Mouse (Mus musculus): ENCODE results near the gene Fnbp1. TPM values are rescaled to one million over a fixed set of nuclear protein-coding genes. Genes with fewer than 3 reads are reported as not detected.

Fnbp1 gene
- total RNA-seq, 2 experiments from 2014 or later, result 111 to 130 TPM

DNA sequence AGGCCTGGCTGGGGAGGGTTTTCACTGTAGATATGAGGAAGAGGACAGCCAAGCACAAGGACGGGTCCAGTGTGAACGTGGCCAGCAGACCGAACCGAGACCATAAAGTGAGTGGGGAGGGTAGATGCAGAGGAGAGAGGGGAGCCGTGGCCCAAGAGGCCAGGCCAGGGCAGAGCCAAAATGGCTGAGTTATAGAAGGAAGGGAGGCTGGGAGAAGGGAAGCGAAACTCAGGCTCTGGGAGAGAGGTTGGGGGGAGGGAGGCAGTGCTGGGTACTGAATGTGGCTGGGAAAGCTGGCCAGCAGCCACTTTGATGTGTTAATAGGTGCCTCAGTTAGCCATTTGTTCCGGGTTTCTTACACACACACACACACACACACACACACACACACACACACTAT is 14.6 kb downstream of the Fnbp1 start:
- DNase-seq (ENCODE audit: low spot score in 2 of 2), result no peak

DNA sequence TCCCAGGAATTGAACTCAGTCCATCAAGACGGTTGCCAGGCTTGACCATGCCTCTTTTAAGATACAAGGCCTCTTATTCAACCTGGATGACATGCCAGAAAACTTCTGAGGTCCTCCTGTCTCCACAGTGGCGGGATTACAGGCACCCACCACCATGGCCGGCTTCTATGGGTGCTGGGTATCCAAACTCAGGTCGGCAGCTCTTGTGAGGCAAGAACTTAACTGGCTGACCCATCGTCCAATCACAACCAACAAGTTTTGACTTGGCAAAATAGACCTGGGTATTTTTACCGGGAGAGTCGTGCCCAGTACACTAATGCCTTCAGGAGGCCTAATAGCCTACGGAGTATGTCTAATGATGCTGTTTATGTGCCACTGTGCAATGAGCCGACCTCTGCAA is 15.8 kb downstream of the Fnbp1 start:
- DNase-seq (ENCODE audit: low spot score in 2 of 2), result no peak

DNA sequence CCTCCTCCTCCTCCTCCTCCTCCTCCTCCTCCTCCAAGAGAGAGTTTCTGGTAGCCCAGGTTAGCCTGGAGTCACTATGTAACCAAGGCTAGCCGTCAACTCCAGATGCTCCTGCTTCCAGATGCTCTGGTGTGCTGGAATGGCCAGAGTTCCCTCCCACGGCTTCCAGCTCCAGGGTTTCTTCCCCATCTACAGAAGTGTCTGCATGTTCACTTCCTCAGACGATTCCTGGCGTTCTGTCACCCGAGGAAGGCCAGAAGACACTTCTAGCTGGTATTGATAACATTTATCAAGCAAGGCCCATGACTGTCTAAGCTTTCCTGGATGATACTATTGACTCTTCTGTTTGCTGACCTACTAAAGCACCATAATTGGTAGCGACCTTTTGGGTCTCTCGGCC is 16.7 kb downstream of the Fnbp1 start:
- DNase-seq (ENCODE audit: low spot score in 2 of 2), result no peak

DNA sequence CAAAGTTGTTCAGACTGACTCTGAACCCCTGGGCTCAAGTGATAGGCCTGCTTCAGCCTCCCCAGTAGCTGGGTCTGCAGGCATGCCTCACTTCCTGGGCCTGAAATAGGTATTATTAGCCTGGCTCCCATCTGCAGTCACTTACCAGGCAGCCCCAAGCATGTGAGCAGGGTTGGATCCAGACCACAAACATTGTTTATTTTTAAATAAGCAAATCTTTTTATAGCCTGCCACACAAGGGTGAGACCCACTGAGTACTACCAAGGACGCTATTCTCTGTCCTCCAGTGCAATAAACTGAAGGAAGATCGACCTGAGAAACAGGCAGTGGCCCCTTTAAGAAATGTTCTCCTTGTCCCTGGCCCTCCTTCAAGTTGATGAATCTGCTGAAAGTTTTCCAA is 17.1 kb downstream of the Fnbp1 start:
- no peak for DNase-seq (ENCODE audit: low spot score in 2 of 2)

DNA sequence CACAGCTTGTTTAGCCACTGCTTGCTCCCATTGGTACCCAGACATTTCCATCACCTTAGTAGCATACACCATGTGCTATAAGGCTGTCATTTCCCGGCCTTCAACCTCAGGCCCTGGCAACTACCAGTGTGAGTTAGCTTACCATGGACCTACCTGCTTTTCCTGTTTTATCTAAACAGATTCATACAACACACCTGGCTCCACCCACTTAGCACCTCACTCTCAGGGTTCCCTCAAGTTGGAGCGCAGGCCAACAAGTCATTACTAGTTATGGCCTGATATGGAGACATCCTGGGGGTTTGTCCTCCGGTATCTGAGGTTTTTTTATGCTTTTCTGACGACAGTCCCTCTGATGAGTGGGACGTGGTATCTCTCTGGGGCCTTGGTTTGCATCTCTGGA is 18.3 kb downstream of the Fnbp1 start:
- no peak for DNase-seq (ENCODE audit: low spot score in 2 of 2)

DNA sequence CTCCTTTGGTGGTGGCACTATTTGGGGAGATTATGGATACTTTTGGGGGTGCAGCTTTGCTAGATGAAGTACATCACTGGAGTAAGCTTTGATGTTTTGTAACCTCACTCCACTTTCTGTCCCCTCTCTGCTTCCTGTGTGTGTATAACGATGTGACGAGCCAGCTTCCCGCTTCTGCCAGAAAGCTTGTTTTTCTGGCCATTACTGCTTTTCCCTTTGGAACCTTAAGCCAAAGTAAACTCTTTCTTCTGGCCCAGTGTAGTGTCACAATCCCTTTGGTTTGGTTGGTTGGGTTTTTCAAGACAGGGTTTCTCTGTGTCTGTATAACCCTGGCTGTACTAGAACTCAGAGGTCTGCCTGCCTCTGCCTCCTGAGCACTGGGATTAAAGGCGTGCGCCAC is 19.0 kb downstream of the Fnbp1 start:
- no peak for DNase-seq (ENCODE audit: low spot score in 2 of 2)

DNA sequence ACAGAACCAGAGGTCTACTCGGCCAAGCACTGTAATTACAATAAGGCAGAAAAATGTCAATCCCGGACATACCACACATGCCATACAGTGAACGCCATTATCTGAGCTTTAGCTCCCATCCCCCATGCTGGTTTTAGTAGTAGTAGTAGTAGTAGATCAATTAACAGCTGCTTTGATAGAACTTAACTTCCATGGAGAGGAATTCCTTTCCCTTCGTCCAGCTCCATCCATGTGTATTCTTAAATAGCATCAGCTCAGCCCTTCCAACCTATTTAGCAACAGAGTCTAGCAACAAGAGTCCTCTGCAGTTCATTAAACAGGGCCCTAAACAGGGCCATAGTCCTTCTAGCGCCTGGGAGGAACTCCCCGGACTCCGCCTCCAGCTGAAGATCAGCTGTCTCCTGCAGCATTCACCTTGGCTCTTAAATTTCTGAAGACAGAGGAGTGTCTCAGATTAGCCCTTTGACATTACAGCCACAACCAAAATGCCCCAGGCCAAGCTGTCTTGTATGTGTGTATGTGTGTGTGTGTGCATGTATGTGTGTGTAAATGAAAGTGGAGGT is 20.6 kb downstream of the Fnbp1 start:
- DNase-seq (ENCODE audit: low spot score in 2 of 2), result no peak

DNA sequence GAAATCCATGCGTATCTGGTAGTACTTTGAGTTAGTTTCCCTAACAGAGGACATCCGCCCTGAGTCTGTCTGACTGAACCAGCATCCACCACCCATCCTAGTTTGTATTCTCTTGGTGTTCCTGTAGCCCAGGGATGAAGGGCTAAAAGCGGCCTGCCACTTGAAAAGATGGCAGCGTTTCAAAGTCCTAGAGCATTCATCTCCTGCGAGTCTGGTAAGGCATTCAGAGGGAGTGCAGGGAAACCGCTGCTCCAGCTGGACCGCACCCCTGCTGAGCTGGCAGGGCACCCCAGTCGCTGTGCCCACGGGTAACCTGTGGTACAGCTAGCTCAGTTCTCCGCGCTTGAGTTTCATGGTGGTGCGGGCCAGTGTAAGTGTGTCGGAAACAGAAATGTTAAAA is 22.0 kb downstream of the Fnbp1 start:
- peak; percentile 38 to 67 for DNase-seq (ENCODE audit: low spot score in 2 of 2)

DNA sequence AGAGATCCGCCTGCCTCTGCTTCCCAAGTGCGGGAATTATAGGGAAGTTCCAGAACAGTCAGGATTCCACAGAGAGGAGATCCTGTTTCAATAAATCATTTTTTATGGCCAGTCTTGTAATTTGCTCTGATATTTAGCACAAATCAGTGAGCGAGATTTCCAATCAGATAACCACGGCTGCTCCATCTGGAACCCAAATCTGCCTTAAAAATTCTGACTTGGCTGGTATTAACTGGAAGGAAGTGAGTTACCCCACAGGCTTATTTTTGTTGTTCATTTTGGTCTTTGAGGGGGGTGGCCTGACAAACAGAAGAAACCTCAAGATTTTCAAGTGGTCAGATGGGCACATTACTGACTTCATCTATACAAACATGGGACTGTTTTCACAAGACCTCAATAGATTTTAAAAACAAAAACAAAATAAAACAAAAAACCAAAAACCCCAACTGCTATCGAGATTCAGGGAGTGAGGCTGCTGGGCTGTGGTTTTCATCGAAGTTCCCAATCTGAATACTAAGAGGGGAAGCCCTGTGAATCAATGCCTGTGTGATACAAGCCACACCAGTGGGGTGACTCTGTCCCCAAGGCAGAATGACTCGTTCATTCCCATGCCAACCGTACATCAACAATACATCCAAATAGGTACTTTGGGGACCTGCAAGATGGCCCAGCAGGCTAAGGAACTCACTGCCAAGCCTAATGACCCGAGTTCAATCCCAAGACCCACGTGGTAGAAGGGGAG is 23.0 kb downstream of the Fnbp1 start:
- DNase-seq (ENCODE audit: low spot score in 2 of 2), result peak; percentile 41 to 57

DNA sequence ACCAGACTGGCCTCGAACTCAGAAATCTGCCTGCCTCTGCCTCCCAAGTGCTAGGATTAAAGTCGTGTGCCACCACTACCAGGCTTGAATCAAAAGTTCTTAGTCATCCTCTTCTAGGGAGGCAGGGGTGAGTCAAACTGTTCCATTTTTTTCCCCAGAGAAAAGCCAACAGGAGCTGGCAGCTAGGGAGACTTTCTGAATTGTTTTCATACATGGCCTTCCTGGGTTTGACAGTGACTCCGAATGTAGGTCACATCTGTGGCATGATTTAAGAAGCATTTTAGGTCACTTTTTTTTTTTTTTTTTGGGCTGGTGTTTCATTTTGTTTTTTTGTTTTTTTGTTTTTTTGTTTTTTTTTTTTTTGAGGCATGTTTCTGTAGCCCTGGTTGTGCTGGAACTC is 23.6 kb downstream of the Fnbp1 start:
- no peak for DNase-seq (ENCODE audit: low spot score in 2 of 2)

DNA sequence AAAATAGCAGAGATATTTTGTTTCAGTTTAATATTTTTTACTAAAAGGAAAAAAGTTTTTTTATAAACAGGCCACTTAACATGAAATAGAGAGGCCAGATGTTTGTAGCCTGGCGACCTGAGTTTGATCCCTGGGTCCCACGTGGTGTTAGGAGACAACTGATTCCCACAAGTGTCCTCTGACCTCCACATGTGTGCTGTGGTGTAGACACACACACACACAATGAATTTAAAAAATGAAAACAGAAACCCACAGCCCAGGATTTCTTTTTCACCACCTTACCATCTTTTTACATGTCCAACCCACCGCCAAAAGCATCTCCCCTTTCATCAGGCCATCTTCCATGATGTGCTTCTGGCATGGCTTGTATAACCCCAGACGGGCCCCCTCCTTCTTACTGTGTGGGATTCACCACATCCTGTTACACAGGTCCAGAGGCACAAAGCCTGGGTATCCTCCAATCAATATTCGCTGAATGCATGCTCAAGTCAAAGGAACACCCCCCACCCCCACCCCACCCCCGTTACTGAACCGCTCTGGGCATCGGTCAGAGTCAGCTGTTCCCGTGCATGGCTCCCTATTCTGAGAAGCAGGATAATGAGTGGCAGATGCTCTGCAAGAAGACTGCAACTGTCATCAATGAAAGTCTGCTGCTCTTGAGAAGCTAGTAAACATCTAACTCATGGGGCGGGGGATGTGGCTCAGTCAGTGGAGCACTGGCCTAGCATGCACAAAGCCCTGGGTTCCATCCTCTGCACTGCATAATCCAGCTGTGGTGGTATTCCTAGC is 25.7 kb downstream of the Fnbp1 start:
- peak in 1 of 2 experiments; percentile 73 for DNase-seq (ENCODE audit: low spot score in 2 of 2)

DNA sequence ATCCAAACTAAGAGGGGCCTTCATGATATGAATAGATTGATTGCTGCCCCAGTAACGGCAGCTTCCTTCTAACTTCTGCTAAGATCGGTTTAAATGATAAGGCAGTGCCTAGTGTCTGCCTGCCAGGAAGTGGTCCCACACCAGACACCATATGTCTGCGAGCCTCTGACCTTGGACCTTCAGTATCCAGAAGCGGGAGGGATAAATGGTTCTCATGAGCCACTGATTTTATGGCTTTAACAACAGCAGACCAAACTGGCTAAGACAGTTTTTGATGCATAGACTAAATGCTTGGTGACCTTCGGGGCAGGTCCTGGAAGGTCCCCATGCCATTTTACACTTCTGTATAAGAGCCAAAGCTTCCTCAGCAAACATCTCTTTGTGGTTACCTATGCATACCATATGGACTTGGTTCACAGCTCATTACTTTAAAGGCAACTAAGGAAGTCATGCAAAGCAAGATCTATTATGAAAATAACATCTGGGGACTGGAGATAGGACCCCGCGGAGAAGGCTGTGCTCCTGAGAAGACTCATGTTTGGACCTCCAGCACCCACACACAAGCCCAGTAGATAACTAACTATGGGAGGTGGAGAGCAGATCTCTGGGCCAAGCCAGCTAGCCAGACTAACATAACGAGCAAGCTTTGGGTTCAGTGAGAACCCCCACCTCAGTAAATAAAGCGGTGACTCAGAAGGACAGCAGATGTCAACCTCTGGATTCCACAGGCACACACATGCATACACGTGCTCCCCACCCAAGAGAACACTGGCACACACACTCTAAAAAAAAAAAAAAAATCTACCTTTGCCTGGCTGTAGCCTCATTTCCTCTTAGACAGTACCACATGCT is 26.5 kb downstream of the Fnbp1 start:
- no peak for DNase-seq (ENCODE audit: low spot score in 2 of 2)

DNA sequence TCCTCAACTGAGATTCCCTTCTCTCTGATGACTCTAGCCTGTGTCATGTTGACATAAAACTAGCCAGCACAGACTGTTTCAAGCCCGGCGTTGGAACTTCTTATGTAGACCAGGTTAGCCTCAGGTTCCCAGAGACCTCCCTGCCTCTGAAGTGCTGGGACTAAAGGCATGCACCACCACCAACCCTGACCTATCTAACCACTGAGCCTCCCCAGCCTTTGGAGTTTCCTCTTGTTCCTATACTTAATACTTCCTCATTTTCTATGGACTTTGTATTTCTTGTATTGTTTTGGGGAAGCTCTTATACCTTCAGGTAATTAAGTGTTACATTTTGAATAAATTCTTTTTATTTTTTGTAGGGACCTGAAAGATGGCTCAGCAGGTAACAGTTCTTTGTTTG is 27.6 kb downstream of the Fnbp1 start:
- no peak for DNase-seq (ENCODE audit: low spot score in 2 of 2)

DNA sequence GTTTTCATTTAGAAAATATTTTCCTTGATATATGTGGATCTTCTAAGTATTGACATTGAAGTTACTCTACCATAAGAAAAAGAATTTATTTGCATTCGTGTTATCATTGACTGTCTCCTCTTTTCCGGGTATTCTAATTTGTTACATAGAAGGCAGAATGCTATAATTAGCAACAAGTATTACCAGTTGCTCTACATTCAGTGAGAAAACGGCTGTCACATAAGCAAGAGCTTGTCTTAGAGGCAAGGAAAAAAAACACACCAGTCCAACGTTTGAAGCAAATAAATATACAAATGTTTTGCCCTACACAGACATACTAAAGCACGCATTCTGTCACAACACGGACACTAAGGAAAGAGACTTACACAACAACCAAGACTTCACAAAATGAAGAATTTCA is 30.1 kb downstream of the Fnbp1 start:
- DNase-seq (ENCODE audit: low spot score in 2 of 2), result no peak

DNA sequence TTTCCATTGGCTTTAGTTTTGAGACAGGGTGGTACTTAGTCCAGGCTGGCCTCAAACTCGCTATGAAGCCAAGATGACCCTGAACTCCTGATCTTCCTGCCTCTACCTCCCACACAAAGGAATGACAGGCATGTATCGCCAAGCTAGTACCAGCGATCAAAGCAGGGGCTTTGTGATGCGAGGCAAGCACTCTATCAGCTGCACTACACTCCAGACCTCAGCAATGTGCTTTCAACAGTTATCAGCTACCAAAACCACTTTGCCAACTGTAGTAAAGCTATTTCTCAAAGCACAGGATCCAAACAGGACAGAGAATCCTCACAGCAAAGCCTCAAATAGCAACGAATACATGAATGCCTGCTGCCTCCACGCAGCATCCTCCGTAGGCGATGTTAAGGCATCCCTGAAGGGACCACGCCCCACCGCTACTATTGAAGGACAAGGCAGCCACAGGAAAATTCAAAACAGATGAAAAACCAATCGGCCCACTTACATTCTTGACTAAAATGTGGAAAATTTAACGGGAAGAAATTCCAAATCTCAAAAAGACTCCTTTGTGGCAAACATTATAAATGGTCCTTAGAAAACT is 31.8 kb downstream of the Fnbp1 start:
- DNase-seq (ENCODE audit: low spot score in 2 of 2), result no peak

DNA sequence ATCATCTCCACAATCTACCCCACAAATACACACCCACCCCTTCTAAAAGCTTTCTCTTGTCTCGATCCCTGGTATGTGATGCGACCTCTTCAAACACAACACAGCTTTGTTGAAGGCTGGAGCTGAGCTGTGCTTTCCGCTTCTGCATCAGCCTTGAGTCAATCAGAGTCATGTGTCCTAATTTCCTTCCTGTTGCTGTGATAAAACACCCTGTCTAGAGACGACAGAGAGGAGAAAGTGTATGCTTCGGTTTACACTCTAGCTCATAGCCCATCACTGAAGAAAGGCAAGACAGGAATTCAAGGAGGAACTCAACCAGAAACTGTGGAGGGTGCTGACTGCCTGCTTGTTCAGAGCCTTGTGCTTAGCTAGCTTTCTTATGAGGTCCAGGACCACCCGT is 33.6 kb downstream of the Fnbp1 start:
- no peak for DNase-seq (ENCODE audit: low spot score in 2 of 2)

DNA sequence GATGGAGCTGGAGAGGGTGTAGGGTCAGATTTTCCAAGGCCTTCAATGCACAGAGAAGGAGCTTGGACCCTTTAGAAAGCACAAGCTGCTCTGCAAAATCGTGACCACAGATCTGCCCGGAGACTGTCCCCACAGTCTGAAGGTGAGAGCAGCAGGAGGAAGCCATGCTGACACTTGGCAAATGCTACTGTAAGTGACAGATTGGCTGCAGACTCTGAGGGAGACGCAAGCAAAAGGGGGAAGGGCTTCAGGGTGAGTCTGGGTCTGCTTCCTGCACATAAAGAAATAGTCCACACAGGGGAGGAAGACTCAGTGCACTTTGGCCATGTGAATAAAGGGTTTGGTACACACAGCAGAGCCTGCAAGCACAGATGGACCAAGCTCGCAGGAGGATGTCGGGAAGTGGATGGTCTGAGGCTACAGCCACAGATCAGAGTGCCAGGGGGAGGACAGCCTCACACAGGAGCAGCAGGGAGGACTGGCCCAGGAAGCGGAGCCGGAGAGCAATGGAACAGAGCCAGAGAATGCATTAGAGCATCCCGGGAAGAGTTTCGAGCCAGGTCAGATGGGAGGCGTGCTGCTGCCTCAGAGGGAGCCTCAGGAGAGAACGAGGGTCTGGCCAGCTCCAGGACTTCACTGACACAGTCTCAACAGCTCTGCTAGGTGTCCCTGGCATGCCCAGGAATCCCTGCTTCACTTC is 35.0 kb downstream of the Fnbp1 start:
- DNase-seq (ENCODE audit: low spot score in 2 of 2), result no peak

DNA sequence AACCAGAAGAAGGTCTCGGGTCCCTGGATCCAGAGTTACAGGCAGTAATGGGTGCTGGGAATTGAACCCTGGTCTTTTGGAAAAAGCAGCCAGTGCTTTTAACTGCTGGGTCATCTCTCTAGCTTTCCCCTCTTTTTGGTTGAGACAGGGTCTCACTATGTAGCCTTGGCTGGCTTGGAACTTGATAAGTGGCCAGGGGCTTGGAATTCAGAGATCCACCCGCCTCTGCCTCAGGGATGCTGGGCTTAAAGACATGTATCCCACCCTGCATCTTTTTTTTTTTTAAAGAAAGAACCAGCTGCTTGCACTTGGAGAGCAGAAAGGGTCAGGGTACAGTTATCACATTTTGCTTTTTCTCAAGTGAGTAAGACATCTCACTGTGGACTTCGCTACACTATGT is 35.8 kb downstream of the Fnbp1 start:
- no peak for DNase-seq (ENCODE audit: low spot score in 2 of 2)

DNA sequence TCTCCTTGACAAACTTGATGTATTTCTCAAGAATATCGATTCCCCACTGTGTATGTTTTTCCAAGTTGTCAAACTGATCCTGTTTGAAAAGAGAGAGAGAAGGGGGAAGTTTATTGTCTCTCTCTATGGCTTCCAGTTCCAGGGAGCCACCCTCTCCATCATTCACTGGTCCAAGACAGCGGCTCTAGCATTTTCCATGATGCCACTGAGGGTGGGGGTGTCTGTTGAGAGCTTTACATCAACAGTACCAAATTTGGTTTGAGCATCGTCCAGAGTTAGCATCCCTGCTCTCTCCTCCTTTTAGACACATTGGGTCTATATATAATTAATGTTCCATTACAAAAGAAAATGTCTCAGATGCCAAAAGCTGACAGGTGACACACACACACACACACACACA is 36.5 kb downstream of the Fnbp1 start:
- no peak for DNase-seq (ENCODE audit: low spot score in 2 of 2)

DNA sequence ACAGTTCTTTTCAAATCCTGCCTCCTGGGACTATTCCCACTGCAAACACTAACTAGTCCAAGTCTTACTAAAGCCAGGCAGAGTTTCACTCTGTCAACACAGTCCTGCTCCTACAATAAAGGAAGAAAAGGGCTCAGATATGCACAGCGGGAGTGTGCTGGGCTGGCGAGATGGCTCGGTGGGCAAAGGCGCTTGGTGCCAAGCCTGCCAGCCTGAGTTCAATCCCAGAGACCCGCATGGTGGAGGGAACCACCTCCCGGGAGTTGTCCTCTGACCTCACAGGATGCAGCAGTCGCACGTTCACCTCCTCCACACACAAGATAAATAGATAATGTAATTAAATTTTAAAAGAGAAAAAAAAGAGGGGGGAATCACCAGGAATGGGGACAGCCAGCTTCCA is 38.5 kb downstream of the Fnbp1 start:
- DNase-seq (ENCODE audit: low spot score in 2 of 2), result no peak

DNA sequence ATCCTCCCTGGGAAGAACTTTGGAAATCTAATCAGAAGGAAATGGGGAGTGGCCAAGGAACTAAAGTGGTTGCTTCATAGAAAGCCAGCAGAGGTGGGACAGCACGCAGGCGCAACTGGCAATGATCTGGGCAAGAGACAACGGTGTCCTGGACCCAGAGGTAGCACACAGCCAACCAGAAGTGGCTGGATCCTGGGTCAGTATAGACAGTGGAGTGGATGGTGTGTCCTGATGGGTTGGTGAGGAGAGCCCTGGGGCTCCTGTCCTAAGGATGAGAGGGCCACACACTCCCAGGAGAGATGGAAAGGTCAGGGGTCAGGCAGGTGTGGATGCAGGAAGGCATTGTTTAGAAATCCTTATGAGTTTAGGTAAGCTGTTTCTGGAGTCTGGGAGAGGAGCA is 40.5 kb downstream of the Fnbp1 start:
- no peak for DNase-seq (ENCODE audit: low spot score in 2 of 2)

Measured in layer of hippocampus, adult 18-20 months (tissue).